Mouse (Mus musculus) hindbrain, embryonic 11.5 days (tissue): ENCODE results near the gene Snx9. TPM values are rescaled to one million over a fixed set of nuclear protein-coding genes. Genes with fewer than 3 reads are reported as not detected.

Source experiments
- ATAC-seq: fragments of 200-750 bp; cut with Nextera tagmentation; 2 replicates; pipeline ENCODE4 v1.8.0; 2017; ENCODE audit warnings: mild to moderate bottlenecking, moderate TSS enrichment, moderate library complexity; ENCODE audit not compliant: low FRiP score
- DNase-seq: peaks from one replicate; pipeline ENCODE4 v3.0.0-alpha.2; 2015; ENCODE audit warnings: low spot score
- H3K27ac ChIP-seq: fragments of 300-500 bp; sonication (generic); 2 replicates; pipeline ENCODE4 v1.5.1; 2014; ENCODE audit warnings: mild to moderate bottlenecking, low read depth, low read length
- H3K27me3 ChIP-seq: fragments of 300-500 bp; sonication (generic); 2 replicates; pipeline ENCODE4 v1.6.1; 2014; ENCODE audit warnings: mild to moderate bottlenecking, low read length, moderate library complexity, mixed read lengths; ENCODE audit not compliant: control insufficient read depth, insufficient read depth
- H3K36me3 ChIP-seq: fragments of 300-500 bp; sonication (generic); 2 replicates; pipeline ENCODE4 v1.6.1; 2014; ENCODE audit warnings: mild to moderate bottlenecking, low read length, moderate library complexity, mixed read lengths; ENCODE audit not compliant: control insufficient read depth, insufficient read depth
- H3K4me1 ChIP-seq: fragments of 300-500 bp; sonication (generic); replicated peaks from 2 replicates; pipeline ENCODE4 v1.6.1; 2014; ENCODE audit warnings: low read length, mixed read lengths; ENCODE audit not compliant: control insufficient read depth, insufficient read depth
- H3K4me2 ChIP-seq: fragments of 300-500 bp; sonication (generic); replicated peaks from 2 replicates; pipeline ENCODE4 v1.6.1; 2014; ENCODE audit warnings: mild to moderate bottlenecking, low read depth, low read length
- H3K4me3 ChIP-seq: fragments of 300-500 bp; sonication (generic); 2 replicates; pipeline ENCODE4 v1.5.1; 2014; ENCODE audit warnings: low read depth, low read length
- H3K9ac ChIP-seq: fragments of 300-500 bp; sonication (generic); 2 replicates; pipeline ENCODE4 v1.6.1; 2014; ENCODE audit warnings: low read depth, low read length
- H3K9me3 ChIP-seq: fragments of 300-500 bp; sonication (generic); 2 replicates; pipeline ENCODE4 v1.6.1; 2016; ENCODE audit warnings: low read length; ENCODE audit not compliant: control insufficient read depth
- WGBS: fragments of 180-500 bp; shearing (Covaris S2); extraction: QIAGEN DNeasy Blood & Tissue Kit; methylation state at CpG from one replicate; pipeline ENCODE4 v1.1.7; 2014; 5-methylcytosine and 5-hydroxymethylcytosine counted together
- polyA plus RNA-seq: library from polyadenylated mRNA; unstranded; fragments of >200 nt; fragmentation: Nextera tagmentation; extraction: Ambion mirVana; gene quantifications from 2 replicates; pipeline ENCODE4 v1.2.1, GENCODE M21; 2014

Snx9 gene
- polyA plus RNA-seq, 1 experiment from 2014 or later: 22.5 TPM

DNA sequence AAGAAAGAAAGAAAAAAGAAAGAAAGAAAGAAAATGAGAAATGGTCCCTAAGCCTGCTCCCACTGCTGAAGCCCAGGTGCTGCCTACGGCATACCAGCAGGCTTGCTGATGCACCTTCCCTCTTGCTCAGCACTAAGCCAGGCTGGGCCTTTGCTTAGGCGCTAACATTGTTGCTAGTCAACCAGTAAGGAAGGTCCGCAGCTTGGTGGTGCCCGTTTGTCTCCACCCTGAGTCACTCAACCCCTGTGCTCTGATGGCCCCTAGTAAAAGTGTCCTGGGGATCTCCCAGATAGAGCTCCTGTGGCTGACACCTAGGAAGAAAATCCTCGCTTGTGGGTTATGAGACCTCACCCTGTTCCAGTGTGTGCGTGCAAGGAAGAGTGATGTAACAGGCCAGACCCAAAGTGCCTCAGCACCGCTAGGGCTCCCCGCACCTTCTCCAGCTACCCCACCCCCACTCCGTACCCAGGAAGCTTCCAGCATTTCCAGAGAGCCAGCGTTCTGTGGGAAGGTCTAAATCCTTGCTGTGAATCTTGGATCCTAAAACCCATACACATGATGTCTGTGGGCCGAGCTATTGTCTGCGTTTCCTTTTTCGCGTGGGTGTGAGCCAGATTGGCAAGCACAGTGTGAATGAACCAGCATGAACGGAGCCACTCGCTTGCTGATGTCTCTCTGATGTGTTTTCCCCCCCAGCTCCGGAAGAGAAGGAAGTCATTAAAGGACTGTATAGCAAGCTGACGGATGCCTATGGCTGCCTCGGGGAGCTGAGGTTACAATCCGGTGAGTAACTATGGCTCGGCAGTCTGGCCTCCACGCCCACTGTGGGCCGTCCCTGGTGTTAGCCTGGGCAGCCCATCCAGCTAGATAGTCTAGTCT lies 134.2 kb downstream of the Snx9 start:
- Histone ChIP-seq H3K9me3 (no peaks in the 10 kb centered on the region), H3K27ac (no peak overlapping the region), H3K9ac (no peak overlapping the region), H3K27me3 (no peaks in the 10 kb centered on the region), H3K36me3 (no peaks in the 10 kb centered on the region), H3K4me3 (no peak overlapping the region), H3K4me2 (no peak overlapping the region), H3K4me1 (no peaks in the 10 kb centered on the region)
- WGBS: 53% methylated on average over 23 of the region's 23 CpGs
- no peak for DNase-seq
- ATAC-seq: no peak

DNA sequence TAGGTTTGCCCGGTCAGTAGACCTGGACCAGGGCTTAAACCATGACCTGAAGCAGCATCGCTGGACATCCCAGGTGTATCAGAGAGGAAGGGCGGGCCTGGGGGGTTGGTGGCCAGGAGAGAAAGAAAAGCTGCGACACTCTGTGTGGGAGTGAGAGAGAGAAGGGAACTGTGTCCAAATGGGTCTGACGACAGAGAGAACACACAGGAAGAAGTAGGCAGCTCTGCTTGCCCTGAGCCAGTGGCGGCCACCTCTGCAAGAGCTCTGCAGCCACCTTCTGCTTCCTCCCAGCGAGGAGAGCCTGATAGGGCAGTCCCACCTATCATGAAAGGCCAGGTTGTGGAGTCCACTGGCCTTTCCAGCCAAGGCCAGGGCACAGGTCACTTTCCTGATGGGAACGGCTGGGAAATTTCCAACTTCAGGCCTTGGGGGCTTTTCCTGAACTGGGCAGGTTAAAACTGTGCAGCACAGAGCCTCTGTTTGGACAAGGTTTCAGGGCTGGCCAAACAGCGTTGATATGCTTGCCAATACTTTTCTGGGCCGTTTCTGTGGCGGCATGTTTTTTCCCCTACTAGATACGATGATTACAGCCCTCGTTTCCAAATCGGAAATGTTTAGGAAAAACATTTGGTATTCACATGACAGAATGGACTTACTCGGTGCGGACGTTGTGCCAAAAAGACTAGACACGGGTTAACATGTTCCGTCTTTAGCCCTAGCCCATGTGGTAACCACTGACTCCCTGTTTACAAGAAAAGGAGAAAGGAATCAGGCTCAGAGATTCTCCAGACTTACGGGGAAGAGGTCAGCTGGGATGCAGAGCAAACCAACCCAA lies 135.3 kb downstream of the Snx9 start:
- no peak overlapping the region for H3K27ac ChIP-seq
- no peaks in the 10 kb centered on the region for H3K4me1 ChIP-seq
- DNase-seq (no peak), ATAC-seq (no peak)
- H3K4me2 ChIP-seq: no peak overlapping the region
- no peak overlapping the region for H3K4me3 ChIP-seq
- no peaks in the 10 kb centered on the region for H3K9me3 ChIP-seq
- H3K9ac ChIP-seq: no peak overlapping the region
- H3K27me3 ChIP-seq: no peaks in the 10 kb centered on the region
- no peaks in the 10 kb centered on the region for H3K36me3 ChIP-seq
- 82% methylated on average over 20 of the region's 20 CpGs for WGBS

DNA sequence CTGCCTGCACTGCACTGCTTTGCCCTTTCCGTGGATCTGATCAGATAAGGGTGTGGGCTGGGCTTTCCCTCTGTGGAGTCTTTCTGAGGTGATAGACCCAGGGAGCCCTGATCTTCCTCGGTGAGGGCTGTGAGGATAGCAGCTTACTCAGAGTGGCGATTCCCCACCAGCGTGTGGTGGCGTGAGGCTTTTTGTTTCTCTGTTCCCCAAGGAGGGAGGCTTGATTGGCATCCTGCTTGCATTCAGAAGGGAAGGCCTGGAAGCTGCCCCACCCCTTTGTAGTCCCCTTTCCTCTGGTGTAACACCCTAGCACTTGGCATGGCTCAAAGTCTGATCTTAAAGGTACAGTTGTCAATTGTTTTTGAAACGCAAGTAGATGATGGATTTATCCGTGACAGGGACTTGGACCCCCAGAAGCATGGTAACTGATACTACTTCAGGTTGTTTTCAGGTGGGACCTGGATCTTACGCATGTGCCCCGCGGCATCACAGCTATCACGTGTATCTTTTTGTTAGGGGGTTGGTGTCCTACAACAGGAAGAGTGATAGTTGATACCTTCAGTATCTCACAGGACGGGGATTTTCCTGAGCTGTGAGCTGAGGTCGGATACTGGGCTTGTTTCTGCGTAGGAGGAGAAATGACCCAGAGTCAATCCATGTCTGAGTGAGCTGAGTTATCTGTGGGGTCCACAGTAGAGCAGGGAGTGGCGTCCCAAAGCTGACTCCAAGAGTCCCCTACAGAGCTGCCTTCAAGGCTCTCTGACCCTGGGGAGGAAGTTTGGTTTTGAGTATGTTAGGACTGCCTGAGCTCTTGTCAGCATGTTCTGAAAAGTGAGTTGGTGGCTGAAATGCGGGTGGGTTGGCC lies 136.2 kb downstream of the Snx9 start:
- no peak overlapping the region for H3K27ac ChIP-seq
- no peak overlapping the region for H3K4me2 ChIP-seq
- DNase-seq (no peak), ATAC-seq (no peak)
- no peaks in the 10 kb centered on the region for H3K36me3 ChIP-seq
- no peaks in the 10 kb centered on the region for H3K9me3 ChIP-seq
- no peaks in the 10 kb centered on the region for H3K27me3 ChIP-seq
- 49% methylated on average over 16 of the region's 16 CpGs for WGBS
- H3K4me3 ChIP-seq: no peak overlapping the region
- H3K4me1 ChIP-seq: no peaks in the 10 kb centered on the region
- no peak overlapping the region for H3K9ac ChIP-seq

DNA sequence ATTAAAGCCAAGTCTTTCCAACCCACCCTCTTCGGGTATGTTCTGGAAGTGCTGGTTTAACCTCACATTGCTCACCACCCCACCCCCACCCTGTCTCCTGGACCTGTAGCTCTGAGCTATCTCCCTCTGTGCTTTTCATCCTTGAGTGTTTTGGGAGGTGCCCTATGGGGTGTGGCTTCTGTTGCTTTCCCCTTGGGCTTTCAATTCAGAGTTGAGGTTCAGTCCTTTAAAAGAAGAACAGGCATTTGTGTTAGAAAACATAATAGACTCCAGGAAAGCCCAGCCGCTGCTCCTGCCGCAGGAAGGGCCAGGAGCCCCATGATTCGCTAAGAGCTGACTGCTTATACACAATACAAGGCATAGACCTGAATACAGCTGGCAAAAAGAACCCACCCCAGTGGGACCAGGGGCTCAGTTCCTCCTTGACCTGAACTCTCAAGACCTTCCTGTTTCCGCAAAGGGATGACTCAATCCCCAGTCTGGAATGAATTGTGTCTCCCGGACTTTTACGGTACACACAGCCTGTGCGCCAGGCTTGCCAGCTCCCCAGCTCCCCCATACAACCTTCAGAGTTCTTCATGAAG lies 136.9 kb downstream of the Snx9 start:
- Histone ChIP-seq H3K4me1 (no peaks in the 10 kb centered on the region), H3K4me2 (no peak overlapping the region), H3K27me3 (no peaks in the 10 kb centered on the region), H3K9me3 (no peaks in the 10 kb centered on the region), H3K4me3 (no peak overlapping the region), H3K36me3 (no peaks in the 10 kb centered on the region), H3K9ac (no peak overlapping the region), H3K27ac (no peak overlapping the region)
- WGBS: 73% methylated on average over 8 of the region's 8 CpGs
- ATAC-seq (no peak), DNase-seq (no peak)

DNA sequence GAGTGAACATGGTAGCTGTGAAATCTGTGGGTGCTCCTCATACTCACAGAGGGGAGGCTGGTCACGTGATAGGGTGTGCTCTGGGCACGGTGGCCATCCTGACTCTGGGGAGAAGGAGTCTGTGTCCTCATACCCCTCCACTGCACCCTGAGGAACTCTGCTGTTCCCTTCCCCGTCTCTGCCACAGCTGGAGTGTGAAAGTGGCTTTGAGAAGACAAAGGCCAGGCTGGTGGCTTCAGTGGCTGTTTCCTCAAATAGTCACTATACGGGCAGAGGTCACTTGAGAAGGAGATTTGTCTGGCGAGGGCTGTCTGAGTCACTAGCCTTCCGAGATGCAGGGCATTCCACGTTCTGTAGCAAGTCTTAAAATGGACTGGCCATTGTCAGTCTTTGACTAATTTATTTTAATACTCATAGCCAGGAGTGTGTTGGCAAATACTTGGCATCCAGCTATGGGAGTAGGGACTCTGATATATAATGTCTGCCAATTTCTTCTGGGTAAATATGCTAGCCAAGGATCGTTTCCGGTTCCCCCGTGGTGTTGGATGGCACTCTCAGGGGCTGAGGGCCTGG lies 137.5 kb downstream of the Snx9 start:
- H3K9me3 ChIP-seq: no peaks in the 10 kb centered on the region
- no peak overlapping the region for H3K27ac ChIP-seq
- H3K27me3 ChIP-seq: no peaks in the 10 kb centered on the region
- no peaks in the 10 kb centered on the region for H3K36me3 ChIP-seq
- DNase-seq (no peak), ATAC-seq (no peak)
- H3K4me3 ChIP-seq: no peak overlapping the region
- H3K4me1 ChIP-seq: no peaks in the 10 kb centered on the region
- 73% methylated on average over 10 of the region's 10 CpGs for WGBS
- no peak overlapping the region for H3K9ac ChIP-seq
- no peak overlapping the region for H3K4me2 ChIP-seq

DNA sequence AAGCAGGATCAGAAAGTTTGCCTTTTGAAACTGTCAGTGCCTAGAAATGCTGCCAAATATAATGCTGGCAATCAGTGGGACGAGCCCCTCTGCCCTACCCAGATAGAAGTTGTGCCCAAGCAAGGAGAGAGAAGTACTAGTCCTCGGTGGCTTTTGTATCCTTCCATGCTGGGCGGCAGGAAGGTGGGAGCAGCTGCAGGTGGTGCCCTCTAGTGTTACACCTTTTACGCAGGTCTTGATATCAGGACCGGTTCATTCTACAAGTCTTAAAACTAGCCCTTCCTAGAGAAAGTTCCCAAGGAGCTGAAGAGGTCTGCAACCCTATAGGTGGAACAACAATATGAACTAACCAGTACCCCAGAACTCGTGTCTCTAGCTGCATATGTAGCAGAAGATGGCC lies 139.7 kb downstream of the Snx9 start:
- Histone ChIP-seq H3K36me3 (no peaks in the 10 kb centered on the region), H3K27ac (no peak overlapping the region), H3K9me3 (no peaks in the 10 kb centered on the region), H3K4me2 (no peak overlapping the region), H3K4me1 (no peaks in the 10 kb centered on the region), H3K27me3 (no peaks in the 10 kb centered on the region), H3K4me3 (no peak overlapping the region), H3K9ac (no peak overlapping the region)
- DNase-seq (no peak), ATAC-seq (no peak)
- 40% methylated on average over 6 of the region's 6 CpGs for WGBS
